Mouse (Mus musculus) right cerebral cortex, postnatal 36 days (tissue): Measurements from ENCODE around the gene Eva1a.

Source experiments
- DNase-seq, 2 experiments: peaks; one replicate each; pipeline ENCODE4 v3.0.0; 2022; ENCODE audit warnings: low spot score in 2 of 2, mixed read lengths in 1 of 2

Gene Eva1a

GRCm38 (mm10) chr6:82127827-82128226, 87.0 kb downstream of the Eva1a start:
- no peak for DNase-seq

DNA sequence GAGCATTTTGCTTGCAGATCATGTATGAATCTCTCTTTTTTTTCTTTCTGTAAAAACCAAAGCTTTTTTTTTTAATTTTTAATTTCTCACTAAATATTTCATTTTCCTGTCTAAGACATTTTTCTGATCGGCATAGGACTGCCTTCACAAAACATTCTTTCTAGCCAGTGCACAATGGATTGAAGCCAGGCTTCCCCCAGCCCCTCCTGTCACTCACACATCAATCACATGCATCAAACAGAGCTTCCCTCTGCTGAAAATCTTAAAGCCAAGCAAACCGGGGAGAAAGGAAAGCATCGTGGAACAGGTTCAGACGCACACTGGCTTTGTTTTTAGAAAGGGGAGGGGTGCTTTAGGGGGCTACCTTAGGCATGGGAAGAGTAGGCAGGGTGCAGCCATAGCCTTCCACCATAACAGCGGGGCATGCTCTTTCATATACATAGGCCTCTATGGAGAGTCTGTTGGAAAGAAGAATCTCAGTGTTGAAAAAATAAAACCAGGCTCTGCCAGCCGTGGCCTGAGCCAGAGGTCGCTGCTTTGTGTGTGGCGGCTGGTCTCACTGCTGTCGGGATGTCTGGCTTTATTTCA, 88.9 kb downstream of the Eva1a start:
- no peak for DNase-seq

- DNase-seq: no peak
These were observed 92.2 kb downstream of the Eva1a start for GRCm38 (mm10) chr6:82132876-82133591.

- no peak for DNase-seq
These were observed 92.7 kb downstream of the Eva1a start for GRCm38 (mm10) chr6:82133592-82133978.

DNA sequence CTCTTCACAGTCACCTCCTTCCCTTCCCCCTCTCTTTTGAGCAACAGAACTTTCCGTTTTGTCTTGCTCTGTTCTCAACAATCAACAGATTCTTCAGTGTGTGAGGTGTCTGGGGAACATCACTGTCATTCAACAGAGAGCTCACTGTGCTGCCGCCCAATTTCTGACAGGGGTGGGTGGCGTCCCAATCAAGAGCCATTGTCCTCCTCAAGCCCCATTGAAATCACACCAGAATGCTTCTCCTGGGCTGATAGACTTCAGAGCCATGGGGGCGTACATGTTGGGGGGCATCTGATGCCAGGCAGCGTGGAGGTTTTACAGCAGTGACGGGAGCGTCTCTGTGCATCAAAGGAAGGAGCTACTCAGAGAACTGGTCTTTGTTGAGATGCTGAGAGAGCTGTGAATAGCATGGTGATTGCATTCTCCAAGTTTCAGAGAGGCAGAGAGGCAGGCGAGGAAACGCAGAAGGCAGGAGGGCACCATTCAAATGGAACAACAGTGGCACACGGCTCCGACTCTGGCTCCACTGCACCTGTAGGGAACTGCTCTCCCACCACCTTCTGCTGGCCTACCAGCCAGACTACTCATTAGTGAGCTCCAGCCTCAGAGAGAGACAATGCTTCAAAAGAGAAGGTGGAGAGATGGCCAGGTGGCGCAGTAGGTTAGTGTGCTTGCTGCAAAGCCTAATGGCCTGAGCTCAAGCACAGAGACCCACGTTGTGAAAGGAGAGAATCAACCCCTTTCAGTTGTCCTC, 95.3 kb downstream of the Eva1a start:
- no peak for DNase-seq
